Mouse (Mus musculus) embryonic stem cell, embryonic (primary cell): ENCODE measurements at regions not wholly inside any gene's neighbourhood (a gene's known extent, or its start where the extent isn't known, plus 50 kb on each side); places are given as distances from the start of the nearest gene placed in this dataset.

Experiments
- CTCF ChIA-PET, 4 experiments: fragments of 300-600 bp in 2 of 4; fragments of 350-600 bp in 2 of 4; sonication (Branson Sonifier 250); formaldehyde crosslinking; loops; one replicate each; lab custom pipeline; 2022; ENCODE audit warnings: inconsistent platforms in 2 of 4; lab: Charles Lee
- POLR2A ChIA-PET, 4 experiments: fragments of 300-600 bp in 2 of 4; fragments of 350-600 bp in 2 of 4; sonication (Branson Sonifier 250); formaldehyde crosslinking; loops; one replicate each; lab custom pipeline; 2022; ENCODE audit warnings: antibody characterized with exemption in 4 of 4, inconsistent platforms in 1 of 4; lab: Charles Lee

DNA sequence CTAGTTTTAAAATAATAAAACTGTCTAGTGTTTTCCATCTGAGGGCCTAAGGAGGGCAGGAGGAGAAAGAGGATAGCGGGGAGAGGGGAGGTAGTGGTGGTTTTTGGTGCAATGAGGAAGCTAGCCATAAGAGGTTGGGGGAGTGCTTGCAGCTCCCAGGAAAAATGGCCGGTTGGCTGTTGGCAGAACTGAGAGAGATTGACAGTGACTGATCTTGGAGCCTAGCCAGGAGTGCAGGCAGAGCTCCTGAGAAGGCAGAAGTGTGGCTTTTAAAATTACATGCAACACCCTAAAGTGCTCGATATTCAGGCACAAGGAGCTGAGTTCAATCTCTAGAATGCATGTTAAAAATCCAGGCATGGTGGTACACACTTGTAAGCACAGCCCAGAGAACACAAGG is 938.3 kb upstream of the 2610301B20Rik start:
- POLR2A ChIA-PET = no interaction called here
- CTCF ChIA-PET = interaction anchor here in 1 of 4 experiments (0.7 kb wide), 1 partner anchor 588 kb away, joined by 9 read pairs; no protein-coding TSS in a partner anchor

DNA sequence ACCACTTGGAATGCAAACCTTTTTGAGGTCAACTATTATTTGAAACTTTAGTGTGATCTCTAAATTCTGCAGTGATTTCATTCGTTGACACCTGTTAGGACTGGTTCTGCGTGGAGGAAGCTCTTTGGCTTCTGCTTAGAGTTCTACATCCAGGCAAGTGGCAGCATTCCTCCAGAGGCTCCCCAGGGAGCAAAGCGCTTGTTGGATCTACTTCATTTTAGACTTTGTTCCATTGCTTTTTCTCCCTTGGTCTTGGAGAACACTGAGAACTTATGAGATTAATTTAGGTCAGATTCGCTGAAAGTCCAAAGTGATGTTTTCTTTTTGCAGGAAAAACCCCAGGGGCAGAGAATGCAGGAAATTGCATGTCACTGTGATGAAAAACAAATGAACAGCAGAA is 922.9 kb upstream of the 2610301B20Rik start:
- ChIA-PET POLR2A (no interaction called here), CTCF (interaction anchor here in 1 of 4 experiments (0.7 kb wide), 1 partner anchor 127 kb away, joined by 3 read pairs; no protein-coding TSS in a partner anchor)

DNA sequence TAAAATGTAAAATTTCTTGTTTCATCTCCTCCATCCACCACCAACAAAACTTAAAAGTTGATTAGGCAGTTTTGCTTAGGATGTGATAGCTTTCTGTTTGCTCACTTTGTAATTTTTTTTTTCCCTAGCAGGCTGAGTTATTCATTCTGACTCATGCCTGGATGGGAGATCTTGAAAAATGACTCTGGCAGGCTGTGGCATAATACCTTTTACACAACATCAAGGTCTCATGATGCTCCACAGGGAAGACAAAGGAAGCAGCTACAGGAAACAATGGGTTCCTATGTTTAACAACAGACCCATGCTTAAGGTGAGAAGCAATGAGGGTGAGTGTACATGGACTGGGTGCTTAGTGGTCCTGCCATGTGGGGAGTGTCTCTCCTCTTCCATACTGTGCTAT is 899.7 kb upstream of the 2610301B20Rik start:
- POLR2A ChIA-PET = no interaction called here
- CTCF ChIA-PET = no interaction called here

DNA sequence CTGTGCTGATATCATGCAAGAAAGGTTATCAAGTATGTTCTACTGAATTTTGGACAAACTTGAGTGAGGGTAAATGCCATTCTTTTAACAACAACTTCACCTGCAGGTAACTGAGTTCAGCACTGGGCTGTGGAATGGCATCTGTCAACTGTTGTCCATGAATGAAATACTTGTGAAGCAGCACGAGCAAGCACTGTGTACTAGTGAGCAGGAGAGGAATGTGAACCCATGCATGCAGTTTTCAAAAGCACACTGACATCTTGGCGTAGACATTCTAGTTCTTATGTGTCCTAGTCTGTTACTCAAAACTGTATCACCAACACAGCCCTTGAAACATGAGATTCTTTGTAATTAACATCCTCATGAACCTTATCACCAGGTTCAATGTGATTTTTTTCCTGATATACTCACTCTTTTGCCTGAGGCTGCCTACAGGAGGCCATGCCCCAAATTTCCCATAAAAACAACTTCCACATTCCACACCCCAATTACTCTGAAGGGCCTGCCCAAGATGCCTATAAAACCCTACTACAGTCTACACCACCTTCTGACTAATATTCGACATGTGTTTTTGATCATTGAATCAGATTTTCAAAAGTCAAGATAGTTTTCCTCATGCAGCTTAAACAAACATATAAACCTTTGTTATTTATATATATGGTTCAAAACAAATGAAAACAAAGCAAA is 892.8 kb upstream of the 2610301B20Rik start:
- ChIA-PET CTCF (no interaction called here), POLR2A (no interaction called here)

DNA sequence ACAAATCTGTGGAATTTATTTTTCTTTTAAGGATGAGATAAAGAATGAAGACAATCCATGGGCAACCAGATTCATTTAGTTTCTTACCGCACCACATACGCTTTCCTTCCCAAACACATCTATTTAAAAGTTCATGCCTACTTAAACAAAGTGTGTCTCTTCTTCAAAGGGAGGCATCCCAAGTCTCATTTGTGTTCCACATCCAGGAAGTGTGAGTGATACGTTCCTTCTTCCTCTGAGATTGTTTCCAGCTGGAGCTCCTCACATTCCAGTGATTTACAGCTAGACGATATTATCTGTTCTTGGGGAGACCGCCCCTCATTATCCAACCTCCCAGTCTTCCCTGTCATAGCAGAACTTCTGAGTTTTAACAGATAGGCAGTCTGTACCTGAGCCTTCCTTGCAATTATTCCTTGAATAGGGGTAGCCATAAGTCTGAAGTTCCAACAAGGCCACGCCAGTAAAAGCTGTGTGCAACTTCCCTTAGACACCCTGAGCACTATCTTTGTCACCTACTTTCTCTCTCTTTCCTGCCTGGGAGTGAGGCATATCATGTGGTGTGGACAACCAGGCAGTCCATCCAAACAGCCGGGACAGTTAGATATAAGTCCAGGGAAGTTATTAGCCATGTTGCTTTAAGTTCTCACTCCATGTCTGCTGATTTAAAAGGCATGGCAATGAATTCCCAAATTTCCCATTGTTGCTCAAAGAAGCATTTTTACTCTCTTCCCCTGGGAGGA is 891.3 kb upstream of the 2610301B20Rik start:
- POLR2A ChIA-PET = no interaction called here
- CTCF ChIA-PET = no interaction called here

DNA sequence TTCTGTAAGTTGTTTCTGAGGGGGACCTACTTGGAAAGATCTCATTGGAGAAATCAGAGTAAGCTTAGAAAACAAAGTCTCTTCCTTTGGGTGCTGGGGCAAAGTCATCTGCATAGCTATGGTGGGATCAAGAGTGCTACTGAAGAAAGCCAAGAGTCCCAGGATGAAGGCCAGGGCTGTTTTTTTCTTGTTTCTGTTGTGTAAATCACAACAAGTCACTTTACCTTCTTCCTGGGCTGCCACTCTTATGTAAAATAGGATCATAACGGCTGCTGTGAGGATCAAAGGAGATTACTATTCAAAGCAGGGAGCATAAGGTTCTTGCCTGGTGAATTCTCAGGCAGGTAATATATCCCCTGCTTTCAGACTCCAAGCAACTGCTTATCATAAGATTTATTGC is 880.4 kb upstream of the 2610301B20Rik start:
- ChIA-PET POLR2A (no interaction called here), CTCF (interaction anchor here in 1 of 4 experiments (0.5 kb wide), 1 partner anchor 208 kb away, joined by 6 read pairs; no protein-coding TSS in a partner anchor)

DNA sequence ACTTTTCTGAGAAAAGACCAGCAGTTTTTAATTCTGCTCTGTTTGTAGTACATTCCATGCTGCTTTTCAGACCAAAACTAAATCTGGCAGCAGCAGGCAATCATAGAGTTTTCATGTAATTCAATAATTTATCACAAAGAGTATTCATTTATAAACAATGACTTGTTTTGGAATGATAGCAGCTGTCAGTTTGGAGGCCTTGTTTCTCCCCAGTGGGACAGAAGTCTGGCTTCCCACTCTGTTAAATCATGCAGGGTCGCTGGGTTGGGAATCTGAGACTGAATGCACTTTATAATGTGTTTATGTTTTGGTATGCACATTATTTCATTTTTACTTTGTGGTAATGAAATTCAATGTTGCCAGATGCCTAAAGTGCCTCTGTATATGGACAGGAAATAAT is 879.8 kb upstream of the 2610301B20Rik start:
- ChIA-PET CTCF (interaction anchor here in 1 of 4 experiments (0.5 kb wide), 1 partner anchor 207 kb away, joined by 6 read pairs; no protein-coding TSS in a partner anchor), POLR2A (no interaction called here)

DNA sequence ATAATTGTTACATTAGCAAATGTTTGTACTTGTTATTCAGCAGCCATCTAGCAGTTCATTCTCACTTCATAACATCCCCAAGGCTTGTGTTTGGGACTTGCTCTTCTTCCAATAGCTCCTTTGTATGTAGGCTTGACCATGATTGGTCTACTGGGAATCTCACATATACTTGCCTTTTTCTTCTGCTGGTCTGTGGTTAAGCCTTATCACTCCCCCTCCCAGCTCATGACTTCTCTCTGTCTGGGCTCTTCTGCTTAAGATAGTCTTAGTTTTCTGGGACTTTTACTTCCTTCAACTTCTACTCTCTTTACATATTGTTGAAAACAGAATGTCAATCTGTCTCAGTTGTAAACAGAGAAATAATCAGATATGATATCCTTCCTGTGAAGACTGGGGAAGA is 844.0 kb upstream of the 2610301B20Rik start:
- ChIA-PET CTCF (no interaction called here), POLR2A (no interaction called here)

DNA sequence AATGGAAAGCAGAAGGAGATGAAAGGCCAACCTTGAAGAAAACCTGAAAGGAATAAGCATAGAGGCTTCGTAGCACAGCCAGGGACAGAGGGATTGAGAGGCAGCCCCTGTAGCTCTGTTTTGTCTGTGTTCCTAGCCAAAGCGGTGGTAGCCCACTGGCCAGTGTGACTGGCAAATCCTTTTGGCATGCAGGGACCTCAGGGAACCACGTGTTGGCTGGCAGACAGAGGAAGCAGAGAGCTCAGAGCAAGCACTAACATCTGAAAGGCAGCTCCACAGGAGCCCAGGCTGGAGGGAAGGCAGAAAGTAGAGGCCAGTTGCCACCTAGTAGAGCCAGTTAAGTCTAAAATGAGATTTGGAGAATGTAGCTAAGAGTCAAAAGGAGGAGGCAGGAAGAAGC is 842.5 kb upstream of the 2610301B20Rik start:
- POLR2A ChIA-PET = no interaction called here
- CTCF ChIA-PET = interaction anchor here in 1 of 4 experiments (0.7 kb wide), 1 partner anchor 828 kb away, joined by 3 read pairs; no protein-coding TSS in a partner anchor

DNA sequence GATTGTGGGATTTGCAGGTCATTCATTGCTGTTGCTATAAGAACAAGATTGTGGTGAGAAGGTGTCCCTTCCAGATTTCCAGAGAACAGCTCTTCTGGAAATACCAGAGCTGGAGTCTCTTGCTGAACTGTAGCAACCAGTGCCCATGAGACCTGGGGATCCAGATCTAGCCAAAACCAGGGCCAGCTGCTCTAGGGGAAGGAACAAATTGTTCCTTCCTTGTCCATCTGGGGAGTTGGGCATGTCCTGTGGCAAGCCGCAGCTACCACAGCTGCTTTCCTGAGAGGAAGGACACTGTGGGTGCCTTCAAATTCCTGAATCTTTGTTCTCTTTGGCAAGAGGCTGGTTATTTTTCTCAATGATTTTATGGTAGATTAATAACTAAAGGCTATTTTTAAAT is 839.0 kb upstream of the 2610301B20Rik start:
- POLR2A ChIA-PET = no interaction called here
- CTCF ChIA-PET = no interaction called here

DNA sequence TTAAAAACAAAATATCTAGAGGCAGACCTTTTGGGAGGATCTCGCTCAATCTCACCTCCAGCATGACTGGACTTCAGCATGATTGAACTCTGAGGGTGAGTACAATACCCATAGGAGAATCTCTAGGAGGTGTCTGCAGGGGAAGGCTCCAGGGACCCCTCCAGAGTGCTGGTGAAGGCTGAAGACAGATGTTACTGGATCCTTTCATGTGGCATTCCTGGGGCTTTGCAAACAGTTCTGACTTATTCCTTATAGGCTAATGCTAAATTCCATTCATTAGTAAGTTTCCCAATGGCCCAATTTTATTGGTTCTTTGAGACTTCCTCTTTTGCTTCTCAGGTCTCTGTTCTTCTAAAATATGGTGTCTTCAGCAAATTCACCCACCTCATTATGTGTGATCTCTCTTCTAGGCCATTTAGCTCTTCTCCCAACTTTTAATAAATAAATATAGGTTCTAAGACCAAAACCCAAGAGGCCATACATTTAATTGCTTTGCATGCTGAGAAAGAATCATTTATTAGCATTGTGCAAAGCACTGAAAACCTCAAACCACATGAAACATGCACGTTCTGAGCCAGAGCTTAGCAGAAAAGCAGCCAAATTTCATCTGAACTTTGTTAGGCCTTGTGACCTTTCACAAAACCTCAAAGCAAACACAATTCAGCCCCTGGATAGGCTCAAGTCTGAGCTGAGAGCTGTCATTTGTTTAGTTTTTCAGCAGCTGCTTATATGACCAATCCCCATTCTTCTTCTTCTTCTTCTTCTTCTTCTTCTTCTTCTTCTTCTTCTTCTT is 832.8 kb upstream of the 2610301B20Rik start:
- POLR2A ChIA-PET = interaction anchor here in 1 of 4 experiments (1.1 kb wide), 1 partner anchor 9 kb away, joined by 4 read pairs; no protein-coding TSS in a partner anchor
- CTCF ChIA-PET = interaction anchor here in 1 of 4 experiments (0.6 to 0.7 kb wide), 2 partner anchors 11 to 234 kb away, joined by 3 to 6 read pairs; no protein-coding TSS in a partner anchor

DNA sequence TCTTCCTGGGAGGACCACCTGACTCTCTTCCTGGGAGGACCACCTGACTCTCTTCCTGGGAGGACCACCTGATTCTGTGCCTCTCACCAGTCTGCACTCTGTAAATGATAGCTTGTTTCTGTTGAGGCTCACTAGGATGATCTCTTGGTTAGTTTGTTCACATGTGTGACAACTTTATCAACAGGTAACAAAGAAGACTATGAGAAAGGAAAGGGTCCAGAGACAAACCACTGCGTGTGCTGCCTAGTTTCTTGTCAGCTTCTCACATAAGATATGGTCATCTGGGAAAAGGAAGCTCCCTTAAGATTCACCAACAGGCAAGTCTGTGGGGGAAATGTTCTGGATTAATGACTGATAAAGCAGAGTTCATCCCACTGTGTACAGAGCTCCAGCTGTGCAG is 825.5 kb upstream of the 2610301B20Rik start:
- CTCF ChIA-PET = no interaction called here
- POLR2A ChIA-PET = no interaction called here

DNA sequence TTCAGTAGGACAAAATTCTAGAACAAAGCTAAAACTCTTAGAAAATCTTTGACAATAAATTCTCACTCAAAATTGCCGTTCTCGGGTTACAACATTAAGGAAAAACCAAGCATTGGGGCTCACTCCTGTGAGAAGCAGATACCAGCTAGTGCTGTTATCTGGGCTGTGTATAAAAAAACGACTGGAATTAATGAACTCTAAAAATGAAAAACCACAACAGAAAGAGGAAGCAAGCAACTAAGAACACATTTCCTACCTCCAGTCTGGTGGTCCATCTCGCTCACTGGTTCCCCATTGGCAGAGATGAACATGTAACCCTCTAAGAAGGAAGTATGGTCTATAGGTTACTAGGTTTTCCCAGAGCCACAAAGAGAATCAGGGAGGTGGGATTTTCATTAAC is 824.9 kb upstream of the 2610301B20Rik start:
- ChIA-PET CTCF (no interaction called here), POLR2A (no interaction called here)

DNA sequence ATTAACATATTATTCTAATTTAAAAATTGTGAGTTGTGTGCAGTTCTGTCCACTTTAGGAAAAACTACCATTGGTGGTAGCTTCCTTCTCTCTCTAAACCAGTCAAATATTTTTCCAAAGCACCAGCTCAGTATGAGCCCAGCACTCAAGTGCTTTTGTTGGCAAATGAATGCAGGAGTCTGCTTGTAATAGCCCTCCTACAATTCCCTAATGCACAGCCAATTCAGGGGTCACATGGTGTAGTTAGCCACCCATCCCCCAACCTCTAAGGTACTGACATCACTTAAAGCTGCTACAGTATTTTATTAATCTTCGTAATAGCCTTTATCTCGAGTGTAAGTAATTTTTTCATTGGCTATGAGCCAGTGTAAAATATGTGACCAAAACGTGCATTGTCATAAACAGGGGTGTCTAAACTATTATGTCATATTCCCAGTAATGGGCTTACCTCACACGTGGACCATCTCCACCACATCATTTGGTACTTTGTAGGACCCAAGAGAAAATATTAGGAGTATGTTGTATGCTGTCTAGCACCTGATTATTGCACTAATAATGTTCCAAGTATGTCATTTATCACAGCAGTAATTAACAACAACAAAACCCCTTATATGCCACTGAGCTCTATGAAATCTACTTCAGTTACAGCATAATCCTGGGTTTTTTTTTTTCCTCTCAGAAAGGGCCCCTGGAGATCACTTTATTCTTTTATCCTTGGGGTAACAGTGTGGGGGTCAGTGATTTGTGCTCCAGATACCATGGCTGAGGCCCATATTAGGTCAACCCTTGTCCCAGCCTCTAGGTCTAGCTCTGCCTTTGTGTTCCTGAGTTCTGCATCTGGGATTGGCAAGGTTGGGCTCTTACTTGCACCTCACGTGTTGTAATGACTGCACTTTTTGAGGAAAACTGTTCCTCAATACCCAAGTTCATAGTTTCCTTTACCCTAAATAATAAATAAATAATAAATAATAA is 822.7 kb upstream of the 2610301B20Rik start:
- ChIA-PET CTCF (interaction anchor here in 1 of 4 experiments (0.6 kb wide), 1 partner anchor 61 kb away, joined by 3 read pairs; no protein-coding TSS in a partner anchor), POLR2A (no interaction called here)

DNA sequence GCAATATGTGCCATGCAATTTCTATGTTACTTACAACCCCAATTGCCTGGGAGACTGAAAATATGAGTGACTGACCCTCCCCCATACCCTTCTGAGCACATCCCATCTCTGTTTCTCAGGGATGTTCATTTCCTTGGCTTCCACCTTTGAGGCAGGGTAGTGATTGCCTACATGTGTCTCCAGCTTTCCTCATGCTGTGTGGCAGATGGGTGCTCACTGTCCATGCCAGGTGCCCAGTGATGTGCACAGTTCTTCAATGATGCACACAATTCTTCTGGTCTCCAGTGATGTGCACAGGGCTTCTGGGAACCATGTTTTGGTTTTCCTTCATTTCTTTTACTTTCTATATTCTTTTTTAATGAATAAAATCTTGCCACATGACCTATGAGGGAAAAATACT is 821.4 kb upstream of the 2610301B20Rik start:
- POLR2A ChIA-PET = no interaction called here
- CTCF ChIA-PET = interaction anchor here in 1 of 4 experiments (0.6 kb wide), 1 partner anchor 11 kb away, joined by 6 read pairs; no protein-coding TSS in a partner anchor

DNA sequence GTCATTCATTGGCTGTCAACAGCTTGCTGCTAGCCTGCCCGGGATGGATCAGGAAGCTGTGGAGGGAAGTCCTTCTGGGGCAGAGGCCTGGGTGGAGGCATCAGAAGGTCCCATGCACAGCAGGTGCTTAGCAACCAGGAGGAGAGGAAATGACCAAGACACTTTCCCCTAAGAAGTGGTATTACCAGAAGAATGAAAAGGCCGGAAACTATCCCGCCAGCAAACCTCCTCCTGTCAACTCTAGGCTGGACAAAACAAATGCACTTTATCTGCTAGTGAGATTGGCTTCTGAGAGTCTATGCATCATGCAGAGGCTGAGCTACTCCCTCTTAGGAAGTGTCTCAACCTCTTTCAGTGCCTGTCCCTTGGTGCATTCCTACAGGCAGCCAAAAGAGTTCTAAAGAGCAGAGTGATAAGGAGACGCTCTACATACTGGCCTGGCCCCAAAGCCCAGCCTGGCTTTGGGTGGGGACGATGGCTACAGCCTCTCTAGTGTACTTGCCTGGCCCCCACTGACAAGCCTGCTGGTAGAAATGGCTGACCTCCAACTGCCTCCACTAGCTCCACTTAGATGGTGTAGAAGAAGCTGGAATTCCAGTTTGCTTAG is 801.7 kb upstream of the 2610301B20Rik start:
- ChIA-PET CTCF (no interaction called here), POLR2A (interaction anchor here in 1 of 4 experiments (0.6 kb wide), 1 partner anchor 800 kb away, joined by 3 read pairs; no protein-coding TSS in a partner anchor)

DNA sequence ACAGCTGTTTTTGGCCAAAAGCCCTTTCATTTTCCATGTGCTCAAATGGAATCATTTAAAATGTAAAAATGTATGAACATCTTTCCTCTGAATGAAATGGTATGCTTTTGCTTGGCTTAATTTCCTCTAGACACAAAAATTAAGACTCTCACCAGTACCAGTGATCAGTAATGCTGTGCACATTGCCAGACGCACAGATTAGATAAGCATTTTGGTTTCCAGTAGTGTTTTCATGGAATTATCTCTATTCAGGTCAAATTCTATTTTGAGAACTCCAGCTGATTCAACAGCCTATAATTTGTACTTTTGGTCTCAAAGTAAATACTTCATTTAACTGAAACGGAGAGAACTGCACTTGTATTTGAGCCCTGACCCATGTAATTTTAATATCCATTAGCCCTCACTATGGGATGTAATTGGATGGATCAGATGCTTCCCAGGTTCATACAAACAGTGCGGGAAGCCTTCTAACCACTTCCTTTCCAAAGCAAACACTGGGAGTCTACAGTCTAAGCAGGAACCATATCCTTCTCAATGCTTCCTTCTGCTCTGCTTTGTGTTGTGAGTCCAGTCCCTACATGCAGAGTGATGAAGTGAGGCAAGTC is 794.6 kb upstream of the 2610301B20Rik start:
- CTCF ChIA-PET = no interaction called here

More for the DNA sequence above, 794.6 kb upstream of the 2610301B20Rik start:
- POLR2A ChIA-PET = no interaction called here
